Mouse (Mus musculus) liver, embryonic 14.5 days (tissue): ENCODE results near the gene Cenpe.

Source experiments
- CTCF ChIP-seq: IDR thresholded peaks from 2 replicates; pipeline ENCODE4 v1.5.1; 2016; ENCODE audit warnings: antibody characterized with exemption, low read depth, control low read depth
- EP300 ChIP-seq: IDR thresholded peaks from 2 replicates; pipeline ENCODE4 v1.6.1; 2016; ENCODE audit warnings: antibody characterized with exemption, low read depth

- TF ChIP-seq CTCF (no peak), EP300 (no peak)
These were observed 92.2 kb downstream of the Cenpe start for GRCm38 (mm10) chr3:135304566-135304965.
